Mouse (Mus musculus): ENCODE measurements around the gene Dnph1. TPM values are rescaled to one million over a fixed set of nuclear protein-coding genes. Genes with fewer than 3 reads are reported as not detected.

The Dnph1 gene
- polyA plus RNA-seq, 1 experiment, result 1.4 TPM

- no peak for DNase-seq (ENCODE audit: low read depth)
These were observed 7.5 kb downstream of the Dnph1 start for GRCm38 (mm10) chr17:46503847-46504638.

- no peak for DNase-seq (ENCODE audit: low read depth)
These were observed 9.1 kb downstream of the Dnph1 start for GRCm38 (mm10) chr17:46505617-46506016.

- no peak for DNase-seq (ENCODE audit: low read depth)
These were observed 14.7 kb downstream of the Dnph1 start for GRCm38 (mm10) chr17:46511059-46511710.

DNA sequence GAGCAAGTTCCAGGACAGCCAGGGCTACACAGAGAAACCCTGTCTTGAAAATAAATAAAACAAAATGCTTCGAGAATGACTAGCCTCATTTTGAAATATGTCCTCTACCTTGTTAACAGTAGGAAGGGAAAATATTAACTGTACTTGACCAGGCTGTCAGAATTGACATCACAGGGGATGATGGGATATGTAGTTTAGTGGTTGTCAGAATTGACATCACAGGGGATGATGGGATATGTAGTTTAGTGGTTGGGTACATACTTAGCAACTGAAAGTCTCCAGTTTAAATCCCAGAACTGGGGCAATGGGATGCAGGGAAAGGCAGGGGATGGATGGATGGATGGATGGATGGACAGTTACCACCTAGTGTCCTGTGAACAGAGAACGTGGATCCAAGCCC is 16.8 kb downstream of the Dnph1 start:
- DNase-seq (ENCODE audit: low read depth), result no peak

DNA sequence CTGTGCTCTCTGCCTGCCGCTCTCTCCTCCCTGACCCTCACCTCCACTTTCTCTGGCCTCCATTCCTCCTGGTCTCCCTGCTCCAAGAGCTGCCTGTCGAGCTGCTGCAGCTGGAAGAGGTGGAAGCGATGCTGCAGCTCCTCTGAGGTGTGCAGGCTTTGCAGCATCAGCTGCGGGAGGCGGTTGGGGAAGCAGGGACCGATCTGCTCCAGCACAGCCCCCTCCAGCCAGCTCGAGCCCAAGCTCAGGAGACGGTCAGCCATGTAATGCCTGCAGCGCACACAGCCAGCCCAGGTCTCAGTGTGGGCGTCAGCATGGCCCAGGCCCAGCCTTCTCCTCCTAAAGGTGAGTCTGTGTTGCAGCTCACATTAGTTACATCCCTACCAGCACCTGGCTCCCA is 23.5 kb downstream of the Dnph1 start:
- DNase-seq (ENCODE audit: low read depth), result no peak

- no peak for DNase-seq (ENCODE audit: low read depth)
These were observed 24.0 kb downstream of the Dnph1 start for GRCm38 (mm10) chr17:46520385-46520979.

- no peak for DNase-seq (ENCODE audit: low read depth)
These were observed 24.7 kb downstream of the Dnph1 start for GRCm38 (mm10) chr17:46521174-46521573.

GRCm38 (mm10) chr17:46521963-46522668 is 25.6 kb downstream of the Dnph1 start:
- no peak for DNase-seq (ENCODE audit: low read depth)

- DNase-seq (ENCODE audit: low read depth), result no peak
These were observed 28.6 kb downstream of the Dnph1 start for GRCm38 (mm10) chr17:46525065-46525464.

GRCm38 (mm10) chr17:46525579-46526307 is 29.2 kb downstream of the Dnph1 start:
- DNase-seq (ENCODE audit: low read depth), result no peak

GRCm38 (mm10) chr17:46543661-46544060 is 47.1 kb downstream of the Dnph1 start:
- no peak for DNase-seq (ENCODE audit: low read depth)

GRCm38 (mm10) chr17:46545813-46546564 is 49.5 kb downstream of the Dnph1 start, which contains the start of gene Cul9:
Gene Cul9, minus strand, starts transcription at chr17:46546388.
- DNase-seq (ENCODE audit: low read depth), result no peak

GRCm38 (mm10) chr17:46546591-46546990 is 50.1 kb downstream of the Dnph1 start:
- no peak for DNase-seq (ENCODE audit: low read depth)

DNA sequence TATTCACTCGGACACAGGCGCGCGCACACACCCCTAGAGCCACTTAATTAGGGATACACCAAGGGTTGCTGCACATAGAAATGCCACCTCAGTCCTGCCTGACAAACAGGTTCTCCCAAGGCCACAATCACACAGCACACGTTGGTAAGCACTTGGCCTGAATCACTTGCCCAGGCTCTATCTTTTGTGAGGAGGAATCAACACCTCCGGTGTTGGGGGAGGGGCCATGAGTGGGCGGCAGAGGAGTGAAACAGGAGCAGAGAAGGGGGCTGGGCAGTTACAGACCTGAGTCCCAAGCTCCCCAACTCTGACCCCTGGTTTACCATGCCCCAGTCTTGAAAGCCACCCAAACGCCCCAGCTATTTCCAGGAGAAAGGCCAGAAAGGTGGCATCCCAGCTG is 50.5 kb downstream of the Dnph1 start:
- DNase-seq (ENCODE audit: low read depth), result no peak

DNA sequence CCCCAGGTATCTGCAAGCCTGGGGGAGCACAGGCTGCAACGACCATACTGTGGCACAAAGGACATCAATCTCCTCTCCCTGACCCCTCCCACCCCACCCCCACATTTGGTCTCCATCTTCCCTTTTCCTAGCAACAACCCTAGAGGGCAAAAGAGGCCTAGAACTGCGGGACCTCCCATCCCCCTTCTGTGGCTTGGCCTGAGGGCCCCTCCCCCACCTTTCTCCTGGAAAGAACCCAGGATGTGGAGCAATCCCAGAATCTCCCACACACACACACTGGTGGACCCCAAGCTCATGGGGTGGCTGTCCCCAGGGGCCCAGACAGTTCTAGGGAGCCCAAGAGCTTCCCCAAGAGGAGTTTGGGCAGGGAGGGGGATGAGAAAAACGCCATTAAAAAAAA is 51.4 kb downstream of the Dnph1 start:
- no peak for DNase-seq (ENCODE audit: low read depth)

DNA sequence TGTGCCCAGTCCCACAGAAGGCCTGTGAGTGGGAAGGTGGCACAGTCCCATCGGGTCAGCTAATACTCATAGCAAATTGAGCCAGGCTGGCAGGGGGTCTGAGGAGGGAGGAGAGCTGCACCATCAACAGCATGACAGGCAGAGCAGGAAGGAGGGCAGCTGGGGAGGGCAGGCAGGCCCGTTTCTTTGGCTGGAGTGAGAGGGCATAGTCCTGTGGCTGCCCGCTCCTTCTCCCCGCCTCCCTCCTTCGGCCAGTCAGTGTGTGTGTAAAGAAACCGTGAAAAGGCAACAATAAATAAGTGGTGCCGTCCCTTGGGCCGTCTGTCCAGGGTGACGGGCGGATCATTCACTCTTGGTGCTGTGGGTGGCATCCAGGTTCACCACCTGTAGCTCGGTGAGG is 52.2 kb downstream of the Dnph1 start:
- DNase-seq (ENCODE audit: low read depth), result no peak

- no peak for DNase-seq (ENCODE audit: low read depth)
These were observed 52.7 kb downstream of the Dnph1 start for GRCm38 (mm10) chr17:46549193-46549592.
